Mouse (Mus musculus): Measurements from ENCODE around the gene Gstm5.

- TF ChIP-seq POLR2A (IDR thresholded peaks at IDR 0.05; ENCODE audit: borderline replicate concordance, low read depth, low read length) (no peak), CTCF (IDR thresholded peaks at IDR 0.05; ENCODE audit: low read depth, low read length) (no peak)
Measured at GRCm38 (mm10) chr3:107855368-107855767, 40.3 kb upstream of the Gstm5 start.
